Mouse (Mus musculus) mesoderm, embryonic 11.5 days (tissue): Measurements from ENCODE around the gene Sptbn1.
A peak's percentile ranks its signal among the peaks of the same experiment; 100 is the strongest.

Experiments used
- DNase-seq: peaks from one replicate; pipeline ENCODE4 v3.0.0-alpha.2; 2012; ENCODE audit warnings: low read depth, low spot score

The Sptbn1 gene

GRCm38 (mm10) chr11:30267892-30268647 lies at the start of gene Sptbn1:
TSS of gene Sptbn1 (minus strand) at chr11:30268175.
- peak; percentile 92 for DNase-seq

- DNase-seq: no peak
Measured at GRCm38 (mm10) chr11:30294279-30294678, 26.3 kb upstream of the Sptbn1 start.

GRCm38 (mm10) chr11:30292221-30293160 lies 24.5 kb upstream of the Sptbn1 start:
- no peak for DNase-seq

DNA sequence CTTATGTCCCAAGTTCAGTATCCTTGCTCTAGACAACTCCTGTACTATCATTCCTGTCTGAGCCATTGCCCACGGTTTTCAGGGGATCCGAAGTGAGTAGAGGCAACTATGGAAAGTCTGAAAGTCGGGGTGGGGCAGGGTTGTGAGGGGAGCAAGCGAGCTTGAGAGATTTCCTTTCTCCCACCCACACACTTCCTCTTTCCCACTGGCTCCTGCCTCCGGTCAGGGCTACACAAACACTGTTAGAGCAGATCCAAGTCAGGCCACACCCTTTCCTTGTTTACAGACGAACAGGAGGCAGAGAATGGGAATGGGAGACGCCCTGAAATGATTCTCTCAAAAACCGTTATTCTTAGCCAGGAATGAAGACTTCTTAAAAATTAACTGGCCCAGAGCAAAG lies 23.2 kb upstream of the Sptbn1 start:
- DNase-seq: no peak

GRCm38 (mm10) chr11:30289470-30290431 lies 21.8 kb upstream of the Sptbn1 start:
- no peak for DNase-seq

GRCm38 (mm10) chr11:30288075-30288474 lies 20.1 kb upstream of the Sptbn1 start:
- no peak for DNase-seq

DNA sequence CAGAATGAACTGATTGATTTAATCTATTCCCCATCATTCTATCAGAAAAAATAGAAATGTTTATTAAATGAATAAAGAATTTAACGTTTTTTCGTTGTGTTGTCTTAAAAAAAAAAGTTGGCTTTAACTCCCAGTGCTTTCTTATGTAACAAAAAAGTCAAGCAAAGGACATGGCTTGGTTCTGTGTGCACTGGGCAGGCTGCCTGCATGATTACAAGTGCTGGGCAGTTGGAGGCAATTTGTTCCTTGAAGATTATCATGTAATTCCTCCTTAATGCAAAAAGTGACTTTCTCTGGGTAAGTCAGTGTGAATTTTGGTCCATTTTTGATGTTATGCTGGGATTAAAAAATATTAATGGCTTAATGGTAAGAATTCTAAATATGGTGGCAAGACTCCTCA lies 15.7 kb upstream of the Sptbn1 start:
- no peak for DNase-seq

- no peak for DNase-seq
Measured at GRCm38 (mm10) chr11:30281096-30281495, 13.1 kb upstream of the Sptbn1 start.

DNA sequence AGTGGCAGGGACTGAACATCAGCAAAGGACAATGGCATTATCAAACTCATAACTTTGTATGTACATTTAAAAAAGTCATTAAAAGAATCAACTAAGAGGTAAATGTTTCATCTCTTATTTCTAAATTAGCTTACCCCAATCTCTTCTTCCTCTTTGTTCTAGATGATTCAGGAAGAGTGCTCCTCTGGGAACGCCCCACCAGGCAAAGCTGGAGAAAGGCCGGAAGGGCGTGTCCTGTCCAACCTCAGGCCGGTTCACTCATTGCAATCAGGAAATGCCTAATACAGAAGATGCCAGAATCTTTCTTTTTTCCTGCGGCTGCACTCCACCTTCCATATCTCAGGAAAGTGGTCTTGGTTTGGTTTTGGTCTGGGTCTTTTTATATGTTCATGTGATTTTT lies 11.3 kb upstream of the Sptbn1 start:
- DNase-seq: no peak

GRCm38 (mm10) chr11:30275436-30276031 lies 7.6 kb upstream of the Sptbn1 start:
- DNase-seq: no peak

GRCm38 (mm10) chr11:30269524-30269923 lies 1.5 kb upstream of the Sptbn1 start:
- DNase-seq: no peak

DNA sequence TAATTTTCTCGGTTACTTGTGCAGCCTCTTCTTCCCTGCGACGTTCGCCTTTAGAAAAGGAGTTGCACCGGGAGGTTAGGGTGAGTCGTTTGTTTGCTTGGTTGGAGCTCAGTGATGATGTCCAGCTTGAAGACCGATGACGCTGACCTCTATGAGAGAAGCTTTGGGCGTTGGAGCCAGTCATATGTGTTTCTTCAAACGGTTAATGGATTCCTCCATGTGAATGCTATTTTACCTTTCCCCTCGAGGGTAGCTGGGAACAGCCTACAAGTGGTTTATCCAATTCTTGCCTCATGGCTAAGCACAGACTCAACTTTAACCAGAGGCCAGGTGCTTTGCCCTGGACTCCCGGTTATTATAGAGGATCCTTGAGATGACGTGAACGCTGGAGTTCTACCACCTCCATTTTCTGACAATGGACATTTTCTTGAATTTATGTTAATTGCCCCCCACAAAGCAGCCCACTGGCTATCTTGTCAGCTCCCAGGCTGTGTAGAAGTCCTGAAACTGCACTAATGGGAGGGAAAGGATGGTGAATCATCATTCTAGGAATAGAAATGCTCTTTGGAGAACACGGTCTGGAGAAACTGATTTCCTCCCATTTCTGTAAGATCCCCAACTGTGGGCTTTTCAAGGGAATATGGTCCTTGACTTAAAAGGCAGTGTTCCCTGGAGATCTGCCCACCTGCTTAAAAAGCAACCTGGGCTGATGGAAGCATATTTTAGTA lies 837 bp upstream of the Sptbn1 start:
- DNase-seq: peak; percentile 34

DNA sequence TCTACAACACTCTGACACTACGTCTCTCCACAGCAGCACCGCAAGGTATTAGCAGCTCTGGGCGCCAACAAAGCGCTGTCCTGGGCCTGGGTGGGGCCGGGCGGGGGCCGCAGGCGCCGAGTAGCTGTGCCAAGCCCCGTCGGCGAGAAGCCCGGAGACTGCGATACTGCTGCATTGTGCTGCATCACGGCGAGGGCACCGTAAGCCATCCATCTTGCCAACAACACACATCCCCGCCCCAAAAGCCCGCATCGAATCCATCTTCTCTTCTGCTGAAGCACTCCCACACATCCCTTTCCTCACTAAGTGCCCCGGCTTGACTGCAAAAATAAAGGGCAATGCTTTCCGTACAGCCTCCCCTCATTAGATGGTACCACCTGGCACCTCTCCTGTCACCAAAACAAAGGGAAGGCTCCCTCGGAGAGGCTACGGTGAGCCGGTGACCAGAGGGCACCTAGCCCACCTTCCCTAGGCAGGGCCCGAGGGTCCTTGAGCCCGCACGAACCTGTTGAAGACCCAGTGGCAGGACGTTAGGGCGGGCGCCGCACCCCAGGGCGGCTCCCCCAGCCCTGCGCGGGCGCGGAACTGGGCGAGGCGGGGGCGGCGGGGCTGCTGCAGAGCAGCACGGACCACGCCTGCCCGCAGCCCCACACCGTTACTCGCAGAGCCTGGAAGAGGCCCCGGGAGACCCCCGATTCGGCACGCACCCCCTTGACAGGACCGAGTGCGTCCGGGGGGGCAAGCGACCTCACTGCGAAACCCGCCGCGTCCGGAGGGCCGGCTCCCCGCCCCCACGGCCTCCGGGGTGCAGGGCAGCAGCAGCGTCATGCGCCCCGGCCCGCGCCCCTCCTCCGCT lies 711 bp downstream of the Sptbn1 start:
- peak; percentile 76 for DNase-seq

GRCm38 (mm10) chr11:30266691-30267035 lies 1.3 kb downstream of the Sptbn1 start:
- DNase-seq: no peak

GRCm38 (mm10) chr11:30265666-30266065 lies 2.3 kb downstream of the Sptbn1 start:
- no peak for DNase-seq

GRCm38 (mm10) chr11:30263627-30264026 lies 4.3 kb downstream of the Sptbn1 start:
- DNase-seq: no peak

DNA sequence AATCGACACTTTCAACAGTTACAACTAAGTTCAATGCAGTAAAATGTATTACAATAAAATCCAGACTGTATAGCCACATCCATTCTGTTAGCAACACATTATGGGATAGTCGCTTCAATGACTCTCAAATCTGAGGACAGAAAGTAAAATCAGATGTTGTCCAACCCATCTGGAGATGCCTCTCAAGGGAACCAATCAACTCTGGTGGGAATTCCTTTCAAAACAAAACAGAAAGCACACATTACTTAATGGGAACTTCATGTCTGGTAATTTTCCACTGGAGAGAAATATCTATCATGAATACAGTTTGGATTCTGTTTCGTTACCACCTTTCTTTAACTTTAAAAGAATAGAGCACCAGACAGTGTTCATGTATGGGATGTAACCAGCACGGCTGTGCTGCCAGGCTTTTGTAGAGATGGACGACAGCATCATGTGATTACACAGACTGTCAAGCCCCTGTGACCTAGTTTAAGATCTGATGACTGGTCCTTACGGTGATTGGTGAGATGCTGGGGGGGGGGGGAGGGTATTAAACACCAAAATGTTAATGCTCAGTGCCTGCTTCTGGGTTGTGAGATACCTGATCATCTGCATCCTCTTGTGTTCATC lies 9.1 kb downstream of the Sptbn1 start:
- DNase-seq: no peak

DNA sequence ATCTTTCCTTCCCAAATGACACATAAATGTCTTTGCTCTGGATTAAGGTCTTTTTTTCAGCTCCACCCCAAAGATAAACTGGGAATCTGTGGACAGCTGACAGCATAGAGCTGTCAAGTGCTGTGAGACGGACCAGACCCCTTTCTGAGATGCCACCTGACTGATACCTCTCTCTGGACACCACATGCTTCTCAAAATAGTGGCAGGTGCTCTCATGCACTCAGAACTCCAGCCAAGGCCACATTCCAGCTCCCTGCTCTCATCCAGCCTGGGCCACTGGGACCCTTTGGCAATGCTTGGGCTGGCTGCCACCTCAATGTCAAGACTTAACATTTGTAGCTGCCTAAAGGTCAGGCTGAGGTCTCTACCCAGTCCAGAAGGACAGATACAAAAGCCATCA lies 10.2 kb downstream of the Sptbn1 start:
- no peak for DNase-seq

DNA sequence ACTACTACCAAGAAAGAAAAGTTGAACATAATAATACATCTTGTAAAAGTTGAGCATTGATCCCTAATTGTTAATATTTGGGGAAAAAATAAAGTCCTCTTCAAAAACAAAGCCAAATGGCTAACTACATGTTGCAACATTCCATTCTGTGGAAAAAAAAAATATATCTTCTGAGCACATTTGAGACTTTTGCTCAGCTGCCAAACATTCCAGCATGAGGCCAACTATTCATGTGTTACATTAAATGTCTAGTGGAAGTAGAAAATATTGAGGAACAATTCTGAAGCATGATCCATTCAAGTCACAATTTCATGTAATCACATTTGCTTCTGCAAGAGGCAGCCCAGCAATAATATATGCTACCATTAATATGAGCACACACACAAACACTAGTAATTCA lies 10.9 kb downstream of the Sptbn1 start:
- DNase-seq: no peak
